Mouse (Mus musculus) erythroid progenitor cell, adult 5-6 weeks (primary cell): ENCODE data around the gene Vmn1r74. TPM values are rescaled to one million over a fixed set of nuclear protein-coding genes. Genes with fewer than 3 reads are reported as not detected.
"Not testable (repeated sequence)": the region's sequence is repeated elsewhere in the genome, so short reads cannot be mapped to it uniquely, and the experiment has no call there.

Experiments used
- ATAC-seq: replicated peaks from 2 replicates; pipeline ENCODE4 v1.8.0; 2016; ENCODE audit warnings: moderate number of reproducible peaks, mild to moderate bottlenecking, moderate TSS enrichment, inconsistent platforms; ENCODE audit not compliant: poor library complexity, low FRiP score, severe bottlenecking
- total RNA-seq, 2 experiments: library from RNA; stranded (forward) in 1 of 2; stranded (reverse) in 1 of 2; fragments of 150-400 nt in 1 of 2; fragments of 186-747, 209-891 nt in 1 of 2; gene quantifications; 2 replicates each; pipeline versions ENCODE4 v1.2.3 to v1.2.4; 2015 to 2017; ENCODE audit warnings: low replicate concordance in 2 of 2

The Vmn1r74 gene
- not detected in 2 replicates for total RNA-seq (2015; ENCODE audit: low replicate concordance)
- total RNA-seq (2017; ENCODE audit: low replicate concordance) = not detected in 2 replicates

GRCm38 (mm10) chr7:11833680-11834079, at the start of gene Vmn1r74:
Gene Vmn1r74 (plus strand): TSS chr7:11833980.
- ATAC-seq = no peak

- ATAC-seq = no peak
Observed at GRCm38 (mm10) chr7:11813751-11814150, 20.0 kb upstream of the Vmn1r74 start.

GRCm38 (mm10) chr7:11822166-11822565, 11.6 kb upstream of the Vmn1r74 start:
- ATAC-seq = no peak

- not testable (repeated sequence) for ATAC-seq
Observed at GRCm38 (mm10) chr7:11823246-11823645, 10.5 kb upstream of the Vmn1r74 start.

GRCm38 (mm10) chr7:11874330-11874729, 40.5 kb downstream of the Vmn1r74 start, which contains the start of gene Vmn1r75:
Gene Vmn1r75 (plus strand): TSS chr7:11874630.
- ATAC-seq = no peak

Other genes starting within 250 kb of the Vmn1r74 start
- not detected in 2 replicates for gene Zscan4-ps3, start 224.7 kb upstream of the Vmn1r74 start, total RNA-seq (2015; ENCODE audit: low replicate concordance)
- gene Zscan4-ps3, start 224.7 kb upstream of the Vmn1r74 start, total RNA-seq (2017; ENCODE audit: low replicate concordance) = not detected in 2 replicates
- gene Vmn1r72, start 153.8 kb upstream of the Vmn1r74 start, total RNA-seq (2015; ENCODE audit: low replicate concordance) = not detected in 2 replicates
- not detected in 2 replicates for gene Vmn1r72, start 153.8 kb upstream of the Vmn1r74 start, total RNA-seq (2017; ENCODE audit: low replicate concordance)
- gene Vmn1r73, start 103.7 kb upstream of the Vmn1r74 start, total RNA-seq (2015; ENCODE audit: low replicate concordance) = not detected in 2 replicates
- gene Vmn1r73, start 103.7 kb upstream of the Vmn1r74 start, total RNA-seq (2017; ENCODE audit: low replicate concordance) = not detected in 2 replicates
- gene Vmn1r75, start 40.6 kb downstream of the Vmn1r74 start, total RNA-seq (2015; ENCODE audit: low replicate concordance) = not detected in 2 replicates
- gene Vmn1r75, start 40.6 kb downstream of the Vmn1r74 start, total RNA-seq (2017; ENCODE audit: low replicate concordance) = not detected in 2 replicates
- not detected in 2 replicates for gene Vmn1r76, start 104.2 kb downstream of the Vmn1r74 start, total RNA-seq (2015; ENCODE audit: low replicate concordance)
- not detected in 2 replicates for gene Vmn1r76, start 104.2 kb downstream of the Vmn1r74 start, total RNA-seq (2017; ENCODE audit: low replicate concordance)
- not detected in 2 replicates for gene Vmn1r77, start 202.8 kb downstream of the Vmn1r74 start, total RNA-seq (2015; ENCODE audit: low replicate concordance)
- not detected in 2 replicates for gene Vmn1r77, start 202.8 kb downstream of the Vmn1r74 start, total RNA-seq (2017; ENCODE audit: low replicate concordance)